Comparison of ENCODE assay signal across 8 mouse cellular contexts in genomic region chr8:111337890-111338347, GRCm38 (mm10). TPM values are rescaled to one million over a fixed set of nuclear protein-coding genes. Genes with fewer than 3 reads are reported as not detected.
A peak's percentile ranks its signal among the peaks of the same experiment; 100 is the strongest.
DNase-seq lines count a peak whose midpoint lies in the region; ATAC-seq and TF ChIP-seq lines count a peak whose summit lies in the region.

Gene Mlkl (minus strand): TSS chr8:111338177.

- H3K36me3 ChIP-seq in ES-Bruce4 (ENCODE audit: control insufficient read depth, insufficient read depth, low read length, poor library complexity, severe bottlenecking) = no peaks in the 10 kb centered on the region
- H3K36me3 ChIP-seq in forebrain, embryonic 15.5 days = no peaks in the 10 kb centered on the region
- H3K36me3 ChIP-seq in hindbrain, embryonic 12.5 days = no peaks in the 10 kb centered on the region
- no peaks in the 10 kb centered on the region for H3K36me3 ChIP-seq in midbrain, postnatal 0 days (ENCODE audit: insufficient read depth, low read length)
- H3K36me3 ChIP-seq in stomach, postnatal 0 days (ENCODE audit: control insufficient read depth, insufficient read depth, low read length) = no peaks in the 10 kb centered on the region

- WGBS in forebrain, embryonic 15.5 days = 1% methylated on average over 29 of the region's 29 CpGs
- WGBS in hindbrain, embryonic 12.5 days = 1% methylated on average over 29 of the region's 29 CpGs
- under 1% methylated on average over 29 of the region's 29 CpGs for WGBS in midbrain, postnatal 0 days
- under 1% methylated on average over 29 of the region's 29 CpGs for WGBS in stomach, postnatal 0 days

- H3K4me3 ChIP-seq in ES-Bruce4 (ENCODE audit: low read depth, low read length) = peak within 1 kb of the TSS; percentile 59
- H3K4me3 ChIP-seq in forebrain, embryonic 15.5 days = peak within 1 kb of the TSS; percentile 37
- H3K4me3 ChIP-seq in hindbrain, embryonic 12.5 days = peak within 1 kb of the TSS; percentile 32
- peak within 1 kb of the TSS; percentile 31 for H3K4me3 ChIP-seq in midbrain, postnatal 0 days (ENCODE audit: low read depth, low read length)
- peak within 1 kb of the TSS; percentile 54 for H3K4me3 ChIP-seq in stomach, postnatal 0 days (ENCODE audit: low read depth, low read length)

- no peak for TF ChIP-seq POLR2A in ES-Bruce4 (IDR thresholded peaks at IDR 0.05; ENCODE audit: insufficient read depth, low read length)

- ATAC-seq in forebrain, embryonic 15.5 days (replicated peaks) = no peak
- ATAC-seq in hindbrain, embryonic 12.5 days (ENCODE audit: low FRiP score) = no peak
- ATAC-seq in midbrain, postnatal 0 days (ENCODE audit: low FRiP score) = no peak
- peak; percentile 63 for ATAC-seq in stomach, postnatal 0 days (ENCODE audit: low FRiP score, low TSS enrichment)

- DNase-seq in adrenal gland, postnatal 10 days = peak; percentile 74
- DNase-seq in liver = peak; percentile 59
- peak; percentile 31 for DNase-seq in midbrain, postnatal 0 days (ENCODE audit: low spot score)
- peak; percentile 76 for DNase-seq in stomach, postnatal 0 days (ENCODE audit: low spot score)
- no peak for DNase-seq in right cerebral cortex, postnatal 25 days

- H3K4me1 ChIP-seq in ES-Bruce4 (ENCODE audit: control insufficient read depth, insufficient read depth, low read length) = no peaks in the 10 kb centered on the region
- H3K4me1 ChIP-seq in forebrain, embryonic 15.5 days = peaks cover 10% of the 10 kb centered on the region
- H3K4me1 ChIP-seq in hindbrain, embryonic 12.5 days = peaks cover 8% of the 10 kb centered on the region
- H3K4me1 ChIP-seq in midbrain, postnatal 0 days (ENCODE audit: insufficient read depth, low read length) = no peaks in the 10 kb centered on the region
- H3K4me1 ChIP-seq in stomach, postnatal 0 days (replicated peaks; ENCODE audit: control insufficient read depth, insufficient read depth) = no peaks in the 10 kb centered on the region

- H3K9me3 ChIP-seq in ES-Bruce4 (replicated peaks; ENCODE audit: control insufficient read depth, insufficient read depth, low read length, poor library complexity, severe bottlenecking) = no peaks in the 10 kb centered on the region
- H3K9me3 ChIP-seq in forebrain, embryonic 15.5 days = no peaks in the 10 kb centered on the region
- H3K9me3 ChIP-seq in hindbrain, embryonic 12.5 days (replicated peaks) = no peaks in the 10 kb centered on the region
- no peaks in the 10 kb centered on the region for H3K9me3 ChIP-seq in midbrain, postnatal 0 days (ENCODE audit: low read length)
- no peaks in the 10 kb centered on the region for H3K9me3 ChIP-seq in stomach, postnatal 0 days (ENCODE audit: control insufficient read depth, low read length)

- TF ChIP-seq CTCF in ES-Bruce4 (IDR thresholded peaks at IDR 0.05; ENCODE audit: low read depth, low read length) = no peak
- TF ChIP-seq CTCF in midbrain, postnatal 0 days (IDR thresholded peaks at IDR 0.05) = no peak
- TF ChIP-seq CTCF in stomach, postnatal 0 days (IDR thresholded peaks at IDR 0.05; ENCODE audit: low read depth) = no peak

- H3K4me2 ChIP-seq in forebrain, embryonic 15.5 days (replicated peaks) = peak within 1 kb of the TSS; percentile 55
- H3K4me2 ChIP-seq in hindbrain, embryonic 12.5 days (replicated peaks) = peak within 1 kb of the TSS; percentile 63
- peak within 1 kb of the TSS; percentile 57 for H3K4me2 ChIP-seq in midbrain, postnatal 0 days (ENCODE audit: low read depth, low read length, poor library complexity, severe bottlenecking)
- H3K4me2 ChIP-seq in stomach, postnatal 0 days (replicated peaks; ENCODE audit: low read depth) = peak within 1 kb of the TSS; percentile 82

- 0 out of 2 replicates have a peak, but pooled peaks cover 3% of the 10 kb centered on the region for H3K27me3 ChIP-seq in ES-Bruce4 (ENCODE audit: control insufficient read depth, insufficient read depth, low read length, poor library complexity, severe bottlenecking)
- H3K27me3 ChIP-seq in forebrain, embryonic 15.5 days = peaks cover 12% of the 10 kb centered on the region; the same call in 1 of the 2 replicates
- H3K27me3 ChIP-seq in hindbrain, embryonic 12.5 days = peaks cover 29% of the 10 kb centered on the region
- peaks cover 11% of the 10 kb centered on the region; the same call in 1 of the 2 replicates for H3K27me3 ChIP-seq in midbrain, postnatal 0 days (ENCODE audit: insufficient read depth, low read length)
- no peaks in the 10 kb centered on the region for H3K27me3 ChIP-seq in stomach, postnatal 0 days (ENCODE audit: control insufficient read depth, insufficient read depth, low read length)

- H3K9ac ChIP-seq in ES-Bruce4 (ENCODE audit: low read depth, poor library complexity, severe bottlenecking) = peak within 1 kb of the TSS; percentile 5
- peak within 1 kb of the TSS; percentile 8 for H3K9ac ChIP-seq in forebrain, embryonic 15.5 days (replicated peaks)
- 0 out of 2 replicates have a peak within 1 kb of the TSS, but pooled peaks have one; percentile 20 for H3K9ac ChIP-seq in hindbrain, embryonic 12.5 days
- 0 out of 2 replicates have a peak within 1 kb of the TSS, but pooled peaks have one; percentile 2 for H3K9ac ChIP-seq in midbrain, postnatal 0 days (replicated peaks; ENCODE audit: low read length, poor library complexity, severe bottlenecking)
- H3K9ac ChIP-seq in stomach, postnatal 0 days (ENCODE audit: low read length) = peak within 1 kb of the TSS; percentile 57

- H3K27ac ChIP-seq in ES-Bruce4 (ENCODE audit: insufficient read depth, low read length) = no peak within 1 kb of the TSS
- H3K27ac ChIP-seq in forebrain, embryonic 15.5 days (replicated peaks) = no peak within 1 kb of the TSS
- H3K27ac ChIP-seq in hindbrain, embryonic 12.5 days = no peak within 1 kb of the TSS
- no peak within 1 kb of the TSS for H3K27ac ChIP-seq in midbrain, postnatal 0 days (ENCODE audit: low read depth, low read length)
- H3K27ac ChIP-seq in stomach, postnatal 0 days (replicated peaks) = peak within 1 kb of the TSS; percentile 31; the same call in 1 of the 2 replicates

- TF ChIP-seq EP300 in ES-Bruce4 (IDR thresholded peaks at IDR 0.05; ENCODE audit: insufficient read depth, low read depth, low read length) = no peak
- TF ChIP-seq EP300 in stomach, postnatal 0 days (optimal IDR thresholded peaks at IDR 0.05) = no peak

RNA-seq across cellular contexts. Expression of gene Mlkl, which starts in this region (rescaled TPM):
- polyA plus RNA-seq in ES-Bruce4 (2011; ENCODE audit: insufficient read depth, insufficient read length, low read depth, missing spikeins) = 0.61 and 1.3 TPM in 2 replicates
- 10 to 100 TPM; 10.5 to 11.1 TPM for total RNA-seq in adrenal gland, postnatal 10 days (2021)
- polyA plus RNA-seq in forebrain, embryonic 15.5 days (2015; fragmentation: Nextera tagmentation; extraction: Ambion mirVana) = 0.33 and 0.56 TPM in 2 replicates
- polyA plus RNA-seq in hindbrain, embryonic 12.5 days (2016; fragmentation: Nextera tagmentation; extraction: Ambion mirVana) = 0.43 and 0.82 TPM in 2 replicates
- not detected in 2 replicates for total RNA-seq in midbrain, postnatal 0 days (2014; rRNA removed)
- 0.43 and 0.56 TPM in 2 replicates for polyA plus RNA-seq in midbrain, postnatal 0 days (2015; fragmentation: Nextera tagmentation; extraction: Ambion mirVana)
- 4.4 and 4.8 TPM in 2 replicates for polyA plus RNA-seq in stomach, postnatal 0 days (2015; fragmentation: Nextera tagmentation; extraction: Ambion mirVana)

Comparison
In these comparisons a context has a peak if more than half of its experiments do, and no peak if none do; other contexts are left out.
1. RNA of gene Mlkl (total RNA-seq): 10.5 to 11.1 TPM in adrenal gland, postnatal 10 days; not detected in midbrain, postnatal 0 days; every median in the first group is over 10 times any median in the second.
2. Peak in DNase-seq, H3K4me3 ChIP-seq, H3K9ac ChIP-seq and H3K4me2 ChIP-seq in midbrain, postnatal 0 days; RNA of the gene not detected or under 1 TPM.
3. H3K9ac ChIP-seq: peak in every context shown above with its lines; median percentile 57 in stomach, postnatal 0 days; 20 in hindbrain, embryonic 12.5 days; 8 in forebrain, embryonic 15.5 days; 5 in ES-Bruce4; 2 in midbrain, postnatal 0 days.
4. Peak in every context shown above with its lines, with median percentiles within 50 percentile points of each other: H3K4me3 ChIP-seq and H3K4me2 ChIP-seq.